Comparison of ENCODE assay signal across 9 mouse cellular contexts in genomic region chr7:25269029-25269428, GRCm38 (mm10). TPM values are rescaled to one million over a fixed set of nuclear protein-coding genes. Genes with fewer than 3 reads are reported as not detected.
A peak's percentile ranks its signal among the peaks of the same experiment; 100 is the strongest.
DNase-seq lines count a peak whose midpoint lies in the region; ATAC-seq and TF ChIP-seq lines count a peak whose summit lies in the region.
"Had no signal": no experiment of that assay in that cellular context is flagged by ENCODE, and none has a peak within 500 bp of the region (broad histone marks: within the 10 kb centered on the region; RNA-seq: fewer than 3 reads in every experiment).

No protein-coding gene starts in this region.

- TF ChIP-seq CTCF in midbrain, postnatal 0 days (IDR thresholded peaks at IDR 0.05): no peak

- WGBS in embryonic facial prominence, embryonic 15.5 days: 35% methylated on average over 4 of the region's 4 CpGs
- WGBS in intestine, embryonic 15.5 days: 40% methylated on average over 4 of the region's 4 CpGs
- 47% methylated on average over 4 of the region's 4 CpGs for WGBS in midbrain, postnatal 0 days

- H3K9me3 ChIP-seq in embryonic facial prominence, embryonic 15.5 days (replicated peaks): no peaks in the 10 kb centered on the region
- no peaks in the 10 kb centered on the region for H3K9me3 ChIP-seq in intestine, embryonic 15.5 days
- no peaks in the 10 kb centered on the region for H3K9me3 ChIP-seq in midbrain, postnatal 0 days (ENCODE audit: low read length)

- intact Hi-C loops in heart, postnatal 25 days (cut with DNase I): no loop called here
- intact Hi-C loops in left cerebral cortex, postnatal 36 days (cut with DNase I): no loop called here

- H3K4me1 ChIP-seq in embryonic facial prominence, embryonic 15.5 days: peaks cover 34% of the 10 kb centered on the region
- peaks cover 22% of the 10 kb centered on the region for H3K4me1 ChIP-seq in intestine, embryonic 15.5 days (replicated peaks)
- peaks cover 6% of the 10 kb centered on the region; the same call in 1 of the 2 replicates for H3K4me1 ChIP-seq in midbrain, postnatal 0 days (ENCODE audit: insufficient read depth, low read length)

- no peaks in the 10 kb centered on the region for H3K27me3 ChIP-seq in embryonic facial prominence, embryonic 15.5 days
- no peaks in the 10 kb centered on the region for H3K27me3 ChIP-seq in intestine, embryonic 15.5 days (replicated peaks)
- H3K27me3 ChIP-seq in midbrain, postnatal 0 days (ENCODE audit: insufficient read depth, low read length): no peaks in the 10 kb centered on the region

- peak; percentile 93 for DNase-seq in heart, adult 11 months
- DNase-seq in heart, postnatal 25 days (ENCODE audit: low spot score): no peak
- peak; percentile 48 for DNase-seq in CD4-positive helper T cell, adult 2 months (ENCODE audit: low read depth, low spot score)
- no peak for DNase-seq in midbrain, postnatal 0 days (ENCODE audit: low spot score)
- DNase-seq in left cerebral cortex, adult 9 months (ENCODE audit: low spot score in 2 of 2): no peak
- no peak for DNase-seq in left cerebral cortex, postnatal 36 days (ENCODE audit: low spot score in 2 of 2)

- H3K9ac ChIP-seq in embryonic facial prominence, embryonic 15.5 days: peak overlapping the region; percentile 82
- peak overlapping the region; percentile 73 for H3K9ac ChIP-seq in intestine, embryonic 15.5 days
- peak overlapping the region; percentile 73 for H3K9ac ChIP-seq in midbrain, postnatal 0 days (replicated peaks; ENCODE audit: low read length, poor library complexity, severe bottlenecking)

- peak overlapping the region; percentile 61 for H3K4me2 ChIP-seq in embryonic facial prominence, embryonic 15.5 days (replicated peaks)
- peak overlapping the region; percentile 74 for H3K4me2 ChIP-seq in intestine, embryonic 15.5 days (replicated peaks)
- peak overlapping the region; percentile 91 for H3K4me2 ChIP-seq in midbrain, postnatal 0 days (ENCODE audit: low read depth, low read length, poor library complexity, severe bottlenecking)

- ATAC-seq in embryonic facial prominence, embryonic 15.5 days (ENCODE audit: insufficient number of reproducible peaks, low FRiP score, low TSS enrichment, low read depth): no peak
- ATAC-seq in intestine, embryonic 15.5 days: no peak
- ATAC-seq in midbrain, postnatal 0 days (ENCODE audit: low FRiP score): no peak

- H3K36me3 ChIP-seq in embryonic facial prominence, embryonic 15.5 days: peaks cover 29% of the 10 kb centered on the region
- peaks cover 22% of the 10 kb centered on the region for H3K36me3 ChIP-seq in intestine, embryonic 15.5 days
- peaks cover 31% of the 10 kb centered on the region for H3K36me3 ChIP-seq in midbrain, postnatal 0 days (ENCODE audit: insufficient read depth, low read length)

- peak overlapping the region; percentile 87 for H3K27ac ChIP-seq in embryonic facial prominence, embryonic 15.5 days (replicated peaks)
- H3K27ac ChIP-seq in intestine, embryonic 15.5 days: peak overlapping the region; percentile 73; the same call in 1 of the 2 replicates
- peak overlapping the region; percentile 85 for H3K27ac ChIP-seq in midbrain, postnatal 0 days (ENCODE audit: low read depth, low read length)

- H3K4me3 ChIP-seq in embryonic facial prominence, embryonic 15.5 days (replicated peaks): peak overlapping the region; percentile 74
- peak overlapping the region; percentile 73 for H3K4me3 ChIP-seq in intestine, embryonic 15.5 days (replicated peaks)
- H3K4me3 ChIP-seq in midbrain, postnatal 0 days (ENCODE audit: low read depth, low read length): peak overlapping the region; percentile 72

RNA-seq across cellular contexts. Expression of gene Cic, which starts 1.5 kb away (rescaled TPM):
- total RNA-seq in heart, postnatal 25 days (2021): 10 to 100 TPM; 61.9 to 65.9 TPM
- polyA plus RNA-seq in embryonic facial prominence, embryonic 15.5 days (2015; fragmentation: Nextera tagmentation; extraction: Ambion mirVana): 46.3 and 50.6 TPM in 2 replicates
- 26.1 and 26.6 TPM in 2 replicates for polyA plus RNA-seq in intestine, embryonic 15.5 days (2015; fragmentation: Nextera tagmentation; extraction: Ambion mirVana)
- total RNA-seq in midbrain, postnatal 0 days (2014; rRNA removed): 145 and 146 TPM in 2 replicates
- polyA plus RNA-seq in midbrain, postnatal 0 days (2015; fragmentation: Nextera tagmentation; extraction: Ambion mirVana): 26.8 and 31.9 TPM in 2 replicates
- 100 to 1,000 TPM; 206 to 234 TPM for total RNA-seq in left cerebral cortex, postnatal 36 days (2021)

RNA-seq across cellular contexts. Expression of gene Erf, which starts 18.5 kb away (rescaled TPM):
- total RNA-seq in heart, postnatal 25 days (2021): 10 to 100 TPM; 19.2 to 29.6 TPM
- 21.0 and 22.1 TPM in 2 replicates for polyA plus RNA-seq in embryonic facial prominence, embryonic 15.5 days (2015; fragmentation: Nextera tagmentation; extraction: Ambion mirVana)
- 14.8 TPM in 2 replicates for polyA plus RNA-seq in intestine, embryonic 15.5 days (2015; fragmentation: Nextera tagmentation; extraction: Ambion mirVana)
- 15.8 TPM in 2 replicates for total RNA-seq in midbrain, postnatal 0 days (2014; rRNA removed)
- polyA plus RNA-seq in midbrain, postnatal 0 days (2015; fragmentation: Nextera tagmentation; extraction: Ambion mirVana): 2.2 and 3.0 TPM in 2 replicates
- total RNA-seq in left cerebral cortex, postnatal 36 days (2021): 10 to 100 TPM; 55.8 to 76.2 TPM

RNA-seq across cellular contexts. Expression of gene Pafah1b3, which starts 28.8 kb away (rescaled TPM):
- total RNA-seq in heart, postnatal 25 days (2021): 1 to 10 TPM; 2.7 to 4.3 TPM
- 213 and 216 TPM in 2 replicates for polyA plus RNA-seq in embryonic facial prominence, embryonic 15.5 days (2015; fragmentation: Nextera tagmentation; extraction: Ambion mirVana)
- polyA plus RNA-seq in intestine, embryonic 15.5 days (2015; fragmentation: Nextera tagmentation; extraction: Ambion mirVana): 173 TPM in 2 replicates
- 595 and 661 TPM in 2 replicates for total RNA-seq in midbrain, postnatal 0 days (2014; rRNA removed)
- polyA plus RNA-seq in midbrain, postnatal 0 days (2015; fragmentation: Nextera tagmentation; extraction: Ambion mirVana): 604 and 629 TPM in 2 replicates
- total RNA-seq in left cerebral cortex, postnatal 36 days (2021): 10 to 100 TPM; 24.0 to 25.5 TPM

RNA-seq across cellular contexts. Expression of gene Gsk3a, which starts 31.4 kb away (rescaled TPM):
- total RNA-seq in heart, postnatal 25 days (2021): 10 to 100 TPM; 62.6 to 64.6 TPM
- polyA plus RNA-seq in embryonic facial prominence, embryonic 15.5 days (2015; fragmentation: Nextera tagmentation; extraction: Ambion mirVana): 11.5 and 13.0 TPM in 2 replicates
- 8.0 and 10.3 TPM in 2 replicates for polyA plus RNA-seq in intestine, embryonic 15.5 days (2015; fragmentation: Nextera tagmentation; extraction: Ambion mirVana)
- total RNA-seq in midbrain, postnatal 0 days (2014; rRNA removed): 155 and 169 TPM in 2 replicates
- 20.3 and 20.6 TPM in 2 replicates for polyA plus RNA-seq in midbrain, postnatal 0 days (2015; fragmentation: Nextera tagmentation; extraction: Ambion mirVana)
- total RNA-seq in left cerebral cortex, postnatal 36 days (2021): 100 to 1,000 TPM; 206 to 237 TPM

RNA-seq across cellular contexts. Expression of gene Prr19, which starts 32.2 kb away (rescaled TPM):
- not detected for total RNA-seq in heart, postnatal 25 days (2021)
- 0.49 and 0.65 TPM in 2 replicates for polyA plus RNA-seq in embryonic facial prominence, embryonic 15.5 days (2015; fragmentation: Nextera tagmentation; extraction: Ambion mirVana)
- 0.41 and 0.71 TPM in 2 replicates for polyA plus RNA-seq in intestine, embryonic 15.5 days (2015; fragmentation: Nextera tagmentation; extraction: Ambion mirVana)
- 2.0 and 2.5 TPM in 2 replicates for total RNA-seq in midbrain, postnatal 0 days (2014; rRNA removed)
- polyA plus RNA-seq in midbrain, postnatal 0 days (2015; fragmentation: Nextera tagmentation; extraction: Ambion mirVana): 5.7 and 7.0 TPM in 2 replicates
- not detected for total RNA-seq in left cerebral cortex, postnatal 36 days (2021)
- polyA plus RNA-seq: large intestine, adult 2 months had no signal

Comparison
In these comparisons a context has a peak if more than half of its experiments do, and no peak if none do; other contexts are left out.
1. DNase-seq: peak in heart, adult 11 months (single experiment) and CD4-positive helper T cell, adult 2 months (single experiment); none in heart, postnatal 25 days (single experiment), midbrain, postnatal 0 days (single experiment), left cerebral cortex, adult 9 months (0 of 2) and left cerebral cortex, postnatal 36 days (0 of 2).
2. RNA of gene Pafah1b3, which starts 28.8 kb away (total RNA-seq): 595 to 661 TPM in midbrain, postnatal 0 days; 24.0 to 25.5 TPM in left cerebral cortex, postnatal 36 days and 2.7 to 4.3 TPM in heart, postnatal 25 days; every median in the first group is over 10 times any median in the second.
3. Peak in every context shown above with its lines, with median percentiles within 50 percentile points of each other: H3K27ac ChIP-seq, H3K4me2 ChIP-seq, H3K4me3 ChIP-seq and H3K9ac ChIP-seq.